Mouse (Mus musculus): ENCODE measurements around the gene Mcm10. TPM values are rescaled to one million over a fixed set of nuclear protein-coding genes. Genes with fewer than 3 reads are reported as not detected.
"Not testable (repeated sequence)": the region's sequence is repeated elsewhere in the genome, so short reads cannot be mapped to it uniquely, and the experiment has no call there.

Gene Mcm10
- polyA plus RNA-seq, 1 experiment, result 4.8 TPM

GRCm38 (mm10) chr2:4975807-4976206 is 36.8 kb downstream of the Mcm10 start, which contains the start of gene Ucma:
Ucma (plus strand) TSS chr2:4976122.
- Histone ChIP-seq H3K4me3 (ENCODE audit: extremely low read depth, insufficient read depth, insufficient read length) (no peak within 1 kb of the TSS), H3K4me1 (ENCODE audit: control insufficient read depth, insufficient read depth, insufficient read length) (no peaks in the 10 kb centered on the region), H3K27me3 (ENCODE audit: control insufficient read depth, insufficient read depth, low read length) (no peaks in the 10 kb centered on the region), H3K27ac (ENCODE audit: insufficient read depth, low read length) (no peak within 1 kb of the TSS), H3K36me3 (ENCODE audit: control insufficient read depth, insufficient read depth, low read length) (no peaks in the 10 kb centered on the region)
- DNase-seq (ENCODE audit: low read depth in 1 of 2, low spot score in 2 of 2), result no peak
- WGBS, result 71% methylated on average over 5 of the region's 5 CpGs
- TF ChIP-seq CTCF (IDR thresholded peaks at IDR 0.05; ENCODE audit: extremely low read depth, insufficient read depth, insufficient read length, insufficient replicate concordance) (no peak), POLR2A (IDR thresholded peaks at IDR 0.05; ENCODE audit: low read depth, low read length) (no peak)

GRCm38 (mm10) chr2:4969083-4969482 is 43.5 kb downstream of the Mcm10 start:
- DNase-seq (ENCODE audit: low read depth in 1 of 2, low spot score in 2 of 2), result no peak
- TF ChIP-seq POLR2A (IDR thresholded peaks at IDR 0.05; ENCODE audit: low read depth, low read length) (no peak), CTCF (IDR thresholded peaks at IDR 0.05; ENCODE audit: extremely low read depth, insufficient read depth, insufficient read length, insufficient replicate concordance) (no peak)
- WGBS, result 57% methylated on average over 2 of the region's 2 CpGs
- no peaks in the 10 kb centered on the region for H3K4me1 ChIP-seq (ENCODE audit: control insufficient read depth, insufficient read depth, insufficient read length)
- no peaks in the 10 kb centered on the region for H3K27me3 ChIP-seq (ENCODE audit: control insufficient read depth, insufficient read depth, low read length)
- no peak overlapping the region for H3K27ac ChIP-seq (ENCODE audit: insufficient read depth, low read length)
- no peak overlapping the region for H3K4me3 ChIP-seq (ENCODE audit: extremely low read depth, insufficient read depth, insufficient read length)
- no peaks in the 10 kb centered on the region for H3K36me3 ChIP-seq (ENCODE audit: control insufficient read depth, insufficient read depth, low read length)

DNA sequence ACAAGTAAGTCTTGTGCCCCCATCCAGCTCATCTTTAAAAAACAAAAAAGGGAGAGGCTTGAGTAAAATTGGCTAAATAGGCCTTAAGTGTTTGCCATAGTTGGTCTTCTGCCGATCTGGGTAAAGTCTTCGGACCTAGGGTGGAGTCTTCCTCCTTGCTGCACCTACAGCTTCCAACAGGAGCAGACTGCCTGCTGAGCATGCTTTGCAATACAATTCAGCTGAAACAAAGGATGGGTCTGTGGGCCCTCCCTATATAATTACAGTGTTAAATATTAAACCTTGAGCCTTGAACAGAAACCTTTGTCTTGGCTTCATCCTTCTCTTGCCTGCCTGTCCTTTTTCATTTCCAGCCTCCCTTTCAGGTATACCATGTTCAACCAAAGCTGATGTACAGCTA is 44.8 kb downstream of the Mcm10 start:
- Histone ChIP-seq H3K4me1 (ENCODE audit: control insufficient read depth, insufficient read depth, insufficient read length) (no peaks in the 10 kb centered on the region), H3K36me3 (ENCODE audit: control insufficient read depth, insufficient read depth, low read length) (no peaks in the 10 kb centered on the region), H3K27ac (ENCODE audit: insufficient read depth, low read length) (no peak overlapping the region), H3K27me3 (ENCODE audit: control insufficient read depth, insufficient read depth, low read length) (no peaks in the 10 kb centered on the region), H3K4me3 (ENCODE audit: extremely low read depth, insufficient read depth, insufficient read length) (no peak overlapping the region)
- no peak for DNase-seq (ENCODE audit: low read depth in 1 of 2, low spot score in 2 of 2)
- WGBS, result 95% methylated on average over 2 of the region's 2 CpGs
- no peak for TF ChIP-seq CTCF (IDR thresholded peaks at IDR 0.05; ENCODE audit: extremely low read depth, insufficient read depth, insufficient read length, insufficient replicate concordance)
- TF ChIP-seq POLR2A (IDR thresholded peaks at IDR 0.05; ENCODE audit: low read depth, low read length), result no peak

- Histone ChIP-seq H3K36me3 (ENCODE audit: control insufficient read depth, insufficient read depth, low read length) (no peaks in the 10 kb centered on the region), H3K4me1 (ENCODE audit: control insufficient read depth, insufficient read depth, insufficient read length) (no peaks in the 10 kb centered on the region), H3K27me3 (ENCODE audit: control insufficient read depth, insufficient read depth, low read length) (no peaks in the 10 kb centered on the region), H3K4me3 (ENCODE audit: extremely low read depth, insufficient read depth, insufficient read length) (no peak overlapping the region), H3K27ac (ENCODE audit: insufficient read depth, low read length) (no peak overlapping the region)
- no peak for DNase-seq (ENCODE audit: low read depth in 1 of 2, low spot score in 2 of 2)
- TF ChIP-seq POLR2A (IDR thresholded peaks at IDR 0.05; ENCODE audit: low read depth, low read length) (no peak), CTCF (IDR thresholded peaks at IDR 0.05; ENCODE audit: extremely low read depth, insufficient read depth, insufficient read length, insufficient replicate concordance) (no peak)
- 89% methylated on average over 12 of the region's 12 CpGs for WGBS
Measured at GRCm38 (mm10) chr2:4958039-4958438, 54.6 kb downstream of the Mcm10 start.

DNA sequence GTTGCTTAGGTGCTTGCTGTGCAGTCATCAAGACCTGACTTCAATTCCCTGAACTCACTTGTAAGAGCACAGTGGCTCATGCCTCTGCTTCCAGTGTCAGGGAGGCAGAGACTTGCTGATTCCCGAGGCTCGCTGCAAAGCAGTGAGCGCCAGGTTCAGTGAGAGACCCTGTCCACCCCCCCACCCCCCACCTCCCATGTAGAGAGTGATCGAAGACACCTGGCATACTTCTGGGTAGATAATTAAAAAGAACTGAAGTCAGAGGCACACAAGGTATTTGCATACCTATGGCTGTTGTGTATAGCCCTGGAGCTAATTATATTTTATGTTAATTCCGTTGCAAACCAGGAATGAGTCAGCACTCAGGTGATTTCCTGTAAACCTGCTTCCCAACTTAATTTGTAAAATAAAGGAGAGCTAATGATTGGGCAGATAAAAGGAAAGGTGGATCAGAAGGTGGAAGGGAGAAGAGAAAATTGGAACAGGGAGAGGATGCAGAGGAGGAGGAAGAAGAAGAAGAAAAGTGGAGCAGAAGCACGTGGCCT is 58.3 kb downstream of the Mcm10 start:
- no peak for TF ChIP-seq CTCF (IDR thresholded peaks at IDR 0.05; ENCODE audit: extremely low read depth, insufficient read depth, insufficient read length, insufficient replicate concordance)
- no peak for TF ChIP-seq POLR2A (IDR thresholded peaks at IDR 0.05; ENCODE audit: low read depth, low read length)
- 80% methylated on average over 6 of the region's 6 CpGs for WGBS
- Histone ChIP-seq H3K4me1 (ENCODE audit: control insufficient read depth, insufficient read depth, insufficient read length) (no peaks in the 10 kb centered on the region), H3K27me3 (ENCODE audit: control insufficient read depth, insufficient read depth, low read length) (no peaks in the 10 kb centered on the region), H3K27ac (ENCODE audit: insufficient read depth, low read length) (no peak overlapping the region), H3K4me3 (ENCODE audit: extremely low read depth, insufficient read depth, insufficient read length) (no peak overlapping the region), H3K36me3 (ENCODE audit: control insufficient read depth, insufficient read depth, low read length) (no peaks in the 10 kb centered on the region)
- no peak for DNase-seq (ENCODE audit: low read depth in 1 of 2, low spot score in 2 of 2)

DNA sequence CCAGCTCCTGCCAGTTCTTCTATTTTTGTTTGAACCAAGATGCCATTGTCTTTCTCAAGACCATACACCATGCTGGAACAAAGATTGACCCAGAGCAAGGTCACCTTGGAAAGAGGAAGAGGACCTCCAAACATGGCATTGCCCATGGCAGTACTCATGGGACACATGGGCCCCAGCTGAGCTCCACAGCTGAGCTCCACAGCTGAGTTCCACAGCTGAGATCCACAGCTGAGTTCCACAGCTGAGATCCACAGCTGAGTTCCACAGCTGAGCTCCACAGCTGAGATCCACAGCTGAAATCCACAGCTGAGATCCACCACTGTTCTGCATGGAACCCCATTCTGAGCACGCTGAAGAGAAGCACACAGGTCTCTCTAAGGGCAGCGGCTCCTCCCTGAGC is 61.6 kb downstream of the Mcm10 start:
- Histone ChIP-seq H3K4me1 (ENCODE audit: control insufficient read depth, insufficient read depth, insufficient read length) (no peaks in the 10 kb centered on the region), H3K27me3 (ENCODE audit: control insufficient read depth, insufficient read depth, low read length) (no peaks in the 10 kb centered on the region), H3K36me3 (ENCODE audit: control insufficient read depth, insufficient read depth, low read length) (no peaks in the 10 kb centered on the region), H3K4me3 (ENCODE audit: extremely low read depth, insufficient read depth, insufficient read length) (no peak overlapping the region), H3K27ac (ENCODE audit: insufficient read depth, low read length) (no peak overlapping the region)
- TF ChIP-seq CTCF (IDR thresholded peaks at IDR 0.05; ENCODE audit: extremely low read depth, insufficient read depth, insufficient read length, insufficient replicate concordance) (no peak), POLR2A (IDR thresholded peaks at IDR 0.05; ENCODE audit: low read depth, low read length) (no peak)
- WGBS, result 92% methylated on average over 2 of the region's 2 CpGs
- no peak for DNase-seq (ENCODE audit: low read depth in 1 of 2, low spot score in 2 of 2)

DNA sequence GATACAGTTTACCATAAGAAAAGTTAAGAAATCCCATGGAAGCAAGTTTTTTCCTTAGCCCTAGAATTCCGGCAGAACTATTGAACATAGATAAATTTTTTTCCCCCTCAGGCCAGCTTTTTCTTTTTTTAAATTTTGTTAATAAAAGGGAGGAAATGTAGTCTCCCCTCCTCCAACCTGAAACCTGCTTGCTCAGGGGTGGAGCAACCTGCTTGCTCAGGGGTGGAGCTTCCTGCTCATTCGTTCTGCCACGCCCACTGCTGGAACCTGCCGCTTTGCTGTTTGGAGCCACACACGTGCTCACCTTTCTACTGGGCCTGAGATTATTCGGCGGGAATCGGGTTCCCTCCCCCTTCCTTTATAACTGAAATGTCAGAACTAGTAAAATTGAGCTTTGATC is 62.9 kb downstream of the Mcm10 start:
- DNase-seq (ENCODE audit: low read depth in 1 of 2, low spot score in 2 of 2); H3K4me1 ChIP-seq (ENCODE audit: control insufficient read depth, insufficient read depth, insufficient read length); H3K27ac ChIP-seq (ENCODE audit: insufficient read depth, low read length); H3K36me3 ChIP-seq (ENCODE audit: control insufficient read depth, insufficient read depth, low read length); H3K4me3 ChIP-seq (ENCODE audit: extremely low read depth, insufficient read depth, insufficient read length); H3K27me3 ChIP-seq (ENCODE audit: control insufficient read depth, insufficient read depth, low read length): not testable (repeated sequence)
- WGBS, result 92% methylated on average over 5 of the region's 8 CpGs

Measured in spleen, adult 2 months (tissue).